Mouse (Mus musculus) erythroblast, adult 5-6 weeks (primary cell): ENCODE measurements around the gene Osbpl2. TPM values are rescaled to one million over a fixed set of nuclear protein-coding genes. Genes with fewer than 3 reads are reported as not detected.
A peak's percentile ranks its signal among the peaks of the same experiment; 100 is the strongest.

Experiments used
- ATAC-seq: replicated peaks from 2 replicates; pipeline ENCODE4 v1.8.0; 2016; ENCODE audit warnings: moderate number of reproducible peaks, mild to moderate bottlenecking, moderate TSS enrichment, inconsistent platforms; ENCODE audit not compliant: poor library complexity, low FRiP score, severe bottlenecking
- total RNA-seq, 2 experiments: library from RNA; stranded (forward) in 1 of 2; stranded (reverse) in 1 of 2; fragments of 150-400 nt in 1 of 2; fragments of 200-764, 138-1000 nt in 1 of 2; gene quantifications; 2 replicates each; pipeline versions ENCODE4 v1.2.3 to v1.2.4; 2015 to 2017; ENCODE audit warnings: low replicate concordance in 2 of 2

Gene Osbpl2
- total RNA-seq, 2 experiments from 2014 or later: 9.2 to 10.0 TPM

GRCm38 (mm10) chr2:180187362-180187761 is 68.3 kb downstream of the Osbpl2 start:
- no peak for ATAC-seq

- ATAC-seq: no peak
Observed at GRCm38 (mm10) chr2:180196610-180197322, 77.7 kb downstream of the Osbpl2 start.

GRCm38 (mm10) chr2:180197323-180198037 is 78.4 kb downstream of the Osbpl2 start:
- ATAC-seq: no peak

GRCm38 (mm10) chr2:180198782-180199181 is 79.7 kb downstream of the Osbpl2 start:
- ATAC-seq: no peak

GRCm38 (mm10) chr2:180200681-180201080 is 81.6 kb downstream of the Osbpl2 start:
- no peak for ATAC-seq

- no peak for ATAC-seq
Observed at GRCm38 (mm10) chr2:180201303-180201702, 82.2 kb downstream of the Osbpl2 start.

GRCm38 (mm10) chr2:180202263-180202662 is 83.2 kb downstream of the Osbpl2 start:
- no peak for ATAC-seq

- no peak for ATAC-seq
Observed at GRCm38 (mm10) chr2:180202805-180203204, 83.7 kb downstream of the Osbpl2 start.

- no peak for ATAC-seq
Observed at GRCm38 (mm10) chr2:180204501-180204900, 85.4 kb downstream of the Osbpl2 start.

GRCm38 (mm10) chr2:180205083-180205955 is 86.2 kb downstream of the Osbpl2 start:
- ATAC-seq: no peak

GRCm38 (mm10) chr2:180205956-180206280 is 86.8 kb downstream of the Osbpl2 start:
- ATAC-seq: no peak

GRCm38 (mm10) chr2:180207840-180208239 is 88.7 kb downstream of the Osbpl2 start:
- ATAC-seq: peak; percentile 52; the same call in 1 of the 2 replicates

GRCm38 (mm10) chr2:180208976-180209375 is 89.9 kb downstream of the Osbpl2 start:
- no peak for ATAC-seq

GRCm38 (mm10) chr2:180212255-180212654 is 93.1 kb downstream of the Osbpl2 start:
- ATAC-seq: no peak

Other genes with a start within 250 kb of the Osbpl2 start
- gene Taf4, start 142.7 kb upstream of the Osbpl2 start, total RNA-seq (2015; ENCODE audit: low replicate concordance): 11.0 and 12.7 TPM in 2 replicates
- 39.6 and 47.5 TPM in 2 replicates for gene Taf4, start 142.7 kb upstream of the Osbpl2 start, total RNA-seq (2017; ENCODE audit: low replicate concordance)
- 1.7 and 7.3 TPM in 2 replicates for gene Lsm14b, start 94.3 kb upstream of the Osbpl2 start, total RNA-seq (2015; ENCODE audit: low replicate concordance)
- 1.3 and 10.0 TPM in 2 replicates for gene Lsm14b, start 94.3 kb upstream of the Osbpl2 start, total RNA-seq (2017; ENCODE audit: low replicate concordance)
- 66.3 and 90.5 TPM in 2 replicates for gene Psma7, start 76.9 kb upstream of the Osbpl2 start, total RNA-seq (2015; ENCODE audit: low replicate concordance)
- gene Psma7, start 76.9 kb upstream of the Osbpl2 start, total RNA-seq (2017; ENCODE audit: low replicate concordance): 48.8 and 90.3 TPM in 2 replicates
- not detected in 2 replicates for gene Ss18l1, start 76.8 kb upstream of the Osbpl2 start, total RNA-seq (2015; ENCODE audit: low replicate concordance)
- 0.34 and 0.84 TPM in 2 replicates for gene Ss18l1, start 76.8 kb upstream of the Osbpl2 start, total RNA-seq (2017; ENCODE audit: low replicate concordance)
- not detected in 2 replicates for gene Mtg2, start 48.7 kb upstream of the Osbpl2 start, total RNA-seq (2015; ENCODE audit: low replicate concordance)
- gene Mtg2, start 48.7 kb upstream of the Osbpl2 start, total RNA-seq (2017; ENCODE audit: low replicate concordance): 2.8 and 4.9 TPM in 2 replicates
- gene Hrh3, start 14.8 kb upstream of the Osbpl2 start, total RNA-seq (2015; ENCODE audit: low replicate concordance): not detected in 2 replicates
- not detected in 2 replicates for gene Hrh3, start 14.8 kb upstream of the Osbpl2 start, total RNA-seq (2017; ENCODE audit: low replicate concordance)
- gene Adrm1, start 52.2 kb downstream of the Osbpl2 start, total RNA-seq (2015; ENCODE audit: low replicate concordance): 13.3 and 28.6 TPM in 2 replicates
- 8.5 and 23.9 TPM in 2 replicates for gene Adrm1, start 52.2 kb downstream of the Osbpl2 start, total RNA-seq (2017; ENCODE audit: low replicate concordance)
- gene Lama5, start 106.6 kb downstream of the Osbpl2 start, total RNA-seq (2015; ENCODE audit: low replicate concordance): 1.7 TPM in 1 of 2 replicates, not detected in the other
- 0.09 and 0.14 TPM in 2 replicates for gene Lama5, start 106.6 kb downstream of the Osbpl2 start, total RNA-seq (2017; ENCODE audit: low replicate concordance)
- 363 and 447 TPM in 2 replicates for gene Rps21, start 138.1 kb downstream of the Osbpl2 start, total RNA-seq (2015; ENCODE audit: low replicate concordance)
- 275 and 320 TPM in 2 replicates for gene Rps21, start 138.1 kb downstream of the Osbpl2 start, total RNA-seq (2017; ENCODE audit: low replicate concordance)
- 2.5 and 4.6 TPM in 2 replicates for gene Cables2, start 154.2 kb downstream of the Osbpl2 start, total RNA-seq (2015; ENCODE audit: low replicate concordance)
- gene Cables2, start 154.2 kb downstream of the Osbpl2 start, total RNA-seq (2017; ENCODE audit: low replicate concordance): 2.7 and 4.9 TPM in 2 replicates
- gene Rbbp8nl, start 170.6 kb downstream of the Osbpl2 start, total RNA-seq (2015; ENCODE audit: low replicate concordance): not detected in 2 replicates
- not detected in 2 replicates for gene Rbbp8nl, start 170.6 kb downstream of the Osbpl2 start, total RNA-seq (2017; ENCODE audit: low replicate concordance)
- gene Gata5, start 215.4 kb downstream of the Osbpl2 start, total RNA-seq (2015; ENCODE audit: low replicate concordance): not detected in 2 replicates
- gene Gata5, start 215.4 kb downstream of the Osbpl2 start, total RNA-seq (2017; ENCODE audit: low replicate concordance): not detected in 2 replicates